Mouse (Mus musculus) heart, embryonic 16.5 days (tissue): ENCODE results near the gene Tmc1. TPM values are rescaled to one million over a fixed set of nuclear protein-coding genes. Genes with fewer than 3 reads are reported as not detected.

Experiments used
- ATAC-seq: fragments of 200-750 bp; cut with Nextera tagmentation; replicated peaks from 2 replicates; pipeline ENCODE4 v1.8.0; 2017; ENCODE audit warnings: moderate number of reproducible peaks; ENCODE audit not compliant: insufficient read depth, low FRiP score; ENCODE audit errors: extremely low read depth
- H3K27ac ChIP-seq: fragments of 300-500 bp; sonication (generic); 2 replicates; pipeline ENCODE4 v1.5.1; 2014; ENCODE audit warnings: mild to moderate bottlenecking, low read length, control low read depth, moderate library complexity
- H3K27me3 ChIP-seq: fragments of 300-500 bp; sonication (generic); 2 replicates; pipeline ENCODE4 v1.6.1; 2014; ENCODE audit warnings: low read length, mixed read lengths; ENCODE audit not compliant: control insufficient read depth, insufficient read depth
- H3K36me3 ChIP-seq: fragments of 300-500 bp; sonication (generic); 2 replicates; pipeline ENCODE4 v1.6.1; 2014; ENCODE audit not compliant: control insufficient read depth, insufficient read depth
- H3K4me1 ChIP-seq: fragments of 300-500 bp; sonication (generic); 2 replicates; pipeline ENCODE4 v1.6.1; 2014; ENCODE audit warnings: low read length, mixed read lengths; ENCODE audit not compliant: control insufficient read depth, insufficient read depth
- H3K4me2 ChIP-seq: fragments of 300-500 bp; sonication (generic); 2 replicates; pipeline ENCODE4 v1.6.1; 2014; ENCODE audit warnings: low read depth, mild to moderate bottlenecking, control low read depth, low read length
- H3K4me3 ChIP-seq: fragments of 300-500 bp; sonication (generic); 2 replicates; pipeline ENCODE4 v1.5.1; 2014; ENCODE audit warnings: mild to moderate bottlenecking, control low read depth, low read length
- H3K9ac ChIP-seq: fragments of 300-500 bp; sonication (generic); 2 replicates; pipeline ENCODE4 v1.6.1; 2014; ENCODE audit warnings: low read length, control low read depth
- H3K9me3 ChIP-seq: fragments of 300-500 bp; sonication (generic); replicated peaks from 2 replicates; pipeline ENCODE4 v1.6.1; 2016; ENCODE audit warnings: low read length; ENCODE audit not compliant: control insufficient read depth
- WGBS: fragments of 180-500 bp; shearing (Covaris S2); extraction: QIAGEN DNeasy Blood & Tissue Kit; methylation state at CpG from one replicate; pipeline ENCODE4 v1.1.7; 2014; 5-methylcytosine and 5-hydroxymethylcytosine counted together
- polyA plus RNA-seq: library from polyadenylated mRNA; unstranded; fragments of >200 nt; fragmentation: Nextera tagmentation; extraction: Ambion mirVana; gene quantifications from 2 replicates; pipeline ENCODE4 v1.2.1, GENCODE M21; 2015

Tmc1 gene
- polyA plus RNA-seq, 1 experiment from 2014 or later: not detected

DNA sequence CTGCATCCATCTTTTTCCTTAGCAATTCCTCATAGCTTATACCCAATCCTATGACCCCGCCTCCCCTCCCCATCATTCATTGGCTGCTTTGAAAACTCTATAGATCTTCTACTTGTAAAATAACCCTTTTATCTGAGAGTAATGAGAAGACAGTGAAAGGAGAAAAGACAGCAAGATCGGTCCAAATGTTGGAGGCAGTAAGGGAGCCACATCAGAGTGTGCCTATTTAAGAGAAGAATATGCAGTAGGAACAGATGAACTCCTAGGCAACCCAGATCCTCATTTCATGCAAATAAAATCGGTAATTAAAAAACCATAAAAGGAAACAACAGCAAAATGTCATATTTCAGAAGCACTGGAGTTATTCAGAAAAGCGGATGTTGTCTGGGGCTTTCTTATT, 35.8 kb downstream of the Tmc1 start:
- H3K4me3 ChIP-seq: no peak overlapping the region
- no peak for ATAC-seq
- no peaks in the 10 kb centered on the region for H3K9me3 ChIP-seq
- H3K4me2 ChIP-seq: no peak overlapping the region
- 82% methylated on average over 4 of the region's 4 CpGs for WGBS
- no peak overlapping the region for H3K9ac ChIP-seq
- H3K4me1 ChIP-seq: no peaks in the 10 kb centered on the region
- no peak overlapping the region for H3K27ac ChIP-seq
- no peaks in the 10 kb centered on the region for H3K36me3 ChIP-seq
- H3K27me3 ChIP-seq: no peaks in the 10 kb centered on the region

DNA sequence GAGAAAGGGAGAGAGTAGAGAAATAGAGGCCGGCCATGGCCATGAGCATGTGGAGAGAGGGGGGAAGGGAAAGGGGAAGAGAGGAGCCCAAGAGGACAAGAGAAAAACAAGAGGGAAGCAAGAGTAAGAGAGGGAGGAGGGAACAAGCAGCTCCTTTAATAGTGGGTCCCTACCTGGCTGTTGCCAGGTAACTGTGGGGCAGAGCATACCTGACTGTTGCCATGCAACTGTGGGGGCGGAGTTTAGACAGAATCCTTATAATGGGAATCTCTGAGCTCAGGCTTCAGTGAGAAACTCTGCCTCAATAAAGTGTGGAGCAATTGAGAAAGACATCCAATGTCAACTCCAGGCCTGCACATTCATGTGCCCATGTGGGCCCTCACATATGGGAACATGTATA, 38.9 kb downstream of the Tmc1 start:
- H3K27ac ChIP-seq: no peak overlapping the region
- H3K9ac ChIP-seq: no peak overlapping the region
- H3K4me3 ChIP-seq: no peak overlapping the region
- no peaks in the 10 kb centered on the region for H3K27me3 ChIP-seq
- ATAC-seq: no peak
- no peak overlapping the region for H3K4me2 ChIP-seq
- 73% methylated on average over 2 of the region's 2 CpGs for WGBS
- no peaks in the 10 kb centered on the region for H3K36me3 ChIP-seq
- H3K9me3 ChIP-seq: no peaks in the 10 kb centered on the region
- no peaks in the 10 kb centered on the region for H3K4me1 ChIP-seq

DNA sequence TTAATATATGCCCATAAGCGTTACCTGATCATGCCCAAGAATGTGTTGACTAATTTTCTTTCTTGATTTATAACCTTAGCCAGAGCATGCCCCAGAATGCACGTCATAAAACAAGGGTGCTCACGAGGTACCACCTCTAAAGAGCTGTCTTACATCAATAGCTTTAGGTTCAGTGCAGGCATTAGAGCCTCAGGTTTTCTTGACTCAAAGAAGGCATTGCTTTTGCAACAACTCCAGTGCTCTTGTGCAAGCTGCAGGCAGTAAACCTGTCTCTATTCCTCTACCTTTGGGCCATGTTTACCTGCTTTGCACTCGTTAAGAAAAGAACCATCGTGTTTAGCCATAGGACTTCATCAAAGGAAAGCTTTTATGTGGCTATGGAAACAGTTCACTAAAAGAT, 43.6 kb downstream of the Tmc1 start:
- WGBS: 78% methylated on average over 5 of the region's 5 CpGs
- Histone ChIP-seq H3K27me3 (no peaks in the 10 kb centered on the region), H3K36me3 (no peaks in the 10 kb centered on the region), H3K9me3 (no peaks in the 10 kb centered on the region), H3K4me1 (no peaks in the 10 kb centered on the region), H3K9ac (no peak overlapping the region), H3K27ac (no peak overlapping the region), H3K4me2 (no peak overlapping the region), H3K4me3 (no peak overlapping the region)
- ATAC-seq: no peak

DNA sequence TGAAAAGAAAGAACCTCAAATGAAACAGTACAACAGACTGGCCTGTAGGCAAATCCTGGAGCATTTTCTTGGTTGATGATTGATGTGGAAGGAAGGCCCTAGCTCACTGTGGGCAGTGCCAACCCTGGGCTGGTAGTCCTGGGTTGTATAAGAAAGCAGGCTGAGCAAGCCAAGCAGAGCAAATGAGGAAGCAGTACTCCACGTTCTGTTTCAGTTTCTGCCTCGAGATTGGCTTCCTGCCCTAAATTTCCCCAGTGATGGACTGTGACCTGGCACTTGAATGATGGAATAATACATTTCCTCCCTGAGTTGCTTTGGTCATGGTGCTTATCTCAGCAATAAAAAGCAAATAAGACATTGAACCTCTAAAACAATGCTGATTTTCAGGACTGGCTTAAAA, 72.8 kb downstream of the Tmc1 start:
- no peaks in the 10 kb centered on the region for H3K9me3 ChIP-seq
- H3K4me1 ChIP-seq: no peaks in the 10 kb centered on the region
- H3K27ac ChIP-seq: no peak overlapping the region
- no peaks in the 10 kb centered on the region for H3K27me3 ChIP-seq
- ATAC-seq: no peak
- no peak overlapping the region for H3K9ac ChIP-seq
- H3K4me3 ChIP-seq: no peak overlapping the region
- no peak overlapping the region for H3K4me2 ChIP-seq
- no peaks in the 10 kb centered on the region for H3K36me3 ChIP-seq
- WGBS: 56% methylated on average over 2 of the region's 2 CpGs

DNA sequence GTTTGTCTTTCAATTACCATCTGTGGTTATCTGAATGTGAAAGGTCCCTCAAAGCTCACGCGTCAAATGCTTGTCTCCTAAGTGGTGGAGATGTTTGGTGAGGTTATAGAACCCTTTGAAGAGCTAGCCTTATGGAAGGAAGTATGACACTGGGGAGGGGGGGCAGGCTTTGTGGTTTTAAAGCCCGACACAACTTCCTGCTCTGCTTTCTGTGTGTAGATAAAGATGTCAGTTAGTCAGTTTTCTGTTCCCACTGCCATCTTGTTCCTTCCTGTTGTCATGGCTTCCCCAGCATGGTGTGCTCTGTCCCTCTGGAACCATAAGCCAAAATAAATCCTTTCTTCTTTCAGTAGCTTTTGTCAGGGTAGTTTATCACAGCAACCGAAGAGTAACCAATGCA, 78.1 kb downstream of the Tmc1 start:
- Histone ChIP-seq H3K4me2 (no peak overlapping the region), H3K27me3 (no peaks in the 10 kb centered on the region), H3K36me3 (no peaks in the 10 kb centered on the region), H3K4me3 (no peak overlapping the region), H3K27ac (no peak overlapping the region), H3K9ac (no peak overlapping the region), H3K4me1 (no peaks in the 10 kb centered on the region), H3K9me3 (no peaks in the 10 kb centered on the region)
- 49% methylated on average over 4 of the region's 4 CpGs for WGBS
- no peak for ATAC-seq

DNA sequence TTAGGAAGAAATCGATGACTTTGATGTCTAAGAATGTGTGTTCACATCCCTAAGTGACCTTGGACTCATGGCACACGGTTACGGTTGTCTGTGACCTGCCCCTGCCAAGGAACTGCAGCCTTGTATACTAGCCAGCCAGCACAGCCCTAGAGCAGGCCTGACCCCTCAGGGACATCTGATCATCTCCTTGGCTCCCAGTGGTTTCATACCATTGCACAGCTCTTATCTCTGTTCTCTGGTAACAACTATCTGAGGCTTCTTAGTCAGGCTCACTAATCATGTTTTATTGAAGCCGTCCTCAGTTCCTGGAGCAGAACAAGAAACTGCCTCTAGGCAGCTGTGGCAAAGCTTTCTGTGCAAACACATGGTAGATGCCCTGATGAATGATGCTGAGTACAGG, 92.2 kb downstream of the Tmc1 start:
- Histone ChIP-seq H3K27me3 (no peaks in the 10 kb centered on the region), H3K36me3 (no peaks in the 10 kb centered on the region), H3K9ac (no peak overlapping the region), H3K27ac (no peak overlapping the region), H3K4me1 (no peaks in the 10 kb centered on the region), H3K4me3 (no peak overlapping the region), H3K9me3 (no peaks in the 10 kb centered on the region), H3K4me2 (no peak overlapping the region)
- no peak for ATAC-seq
- WGBS: 70% methylated on average over 4 of the region's 4 CpGs

DNA sequence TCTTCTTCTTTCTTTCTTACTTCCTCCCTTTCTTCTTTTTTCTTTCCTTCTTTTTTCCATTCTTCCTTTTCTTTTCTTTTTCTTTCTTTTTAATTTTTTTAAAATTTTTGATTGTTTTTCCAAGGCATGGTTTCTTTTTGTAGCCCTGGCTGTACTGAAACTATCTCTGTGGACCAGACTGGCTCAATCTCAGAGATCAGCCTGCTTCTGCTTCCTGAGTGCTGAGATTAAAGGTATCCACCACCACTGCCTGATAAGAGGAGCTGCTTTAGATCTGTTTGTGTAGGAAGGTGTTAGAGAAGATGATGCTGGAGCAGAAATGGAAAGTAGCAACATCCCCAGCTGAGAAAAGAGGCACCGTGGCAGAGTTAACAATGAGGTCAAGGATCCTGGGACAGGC, 93.7 kb downstream of the Tmc1 start:
- no peak overlapping the region for H3K9ac ChIP-seq
- ATAC-seq: no peak
- no peaks in the 10 kb centered on the region for H3K4me1 ChIP-seq
- H3K27ac ChIP-seq: no peak overlapping the region
- H3K9me3 ChIP-seq: no peaks in the 10 kb centered on the region
- H3K27me3 ChIP-seq: no peaks in the 10 kb centered on the region
- WGBS: 71% methylated on average over 1 of the region's 1 CpGs
- H3K4me2 ChIP-seq: no peak overlapping the region
- no peaks in the 10 kb centered on the region for H3K36me3 ChIP-seq
- no peak overlapping the region for H3K4me3 ChIP-seq

DNA sequence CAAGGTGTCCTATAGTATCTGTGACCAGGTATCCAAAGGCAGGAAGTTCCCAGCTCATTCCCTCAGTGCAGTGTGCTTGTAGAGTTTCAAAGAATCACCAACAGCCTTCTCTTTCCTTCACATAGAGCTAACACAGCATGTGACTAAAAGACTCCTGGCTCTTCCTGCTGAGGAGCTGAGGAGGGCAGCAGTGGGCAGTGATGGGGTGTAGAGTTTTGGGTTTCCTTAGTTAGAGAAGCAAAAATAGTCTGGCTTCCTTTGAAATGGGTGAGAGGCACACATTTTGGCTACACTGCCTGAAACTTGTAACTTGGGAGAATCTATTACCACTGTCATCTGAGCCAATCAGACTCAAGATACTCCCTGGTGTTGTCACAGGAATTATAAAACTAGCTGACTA, 96.2 kb downstream of the Tmc1 start:
- Histone ChIP-seq H3K27ac (no peak overlapping the region), H3K9ac (no peak overlapping the region), H3K36me3 (no peaks in the 10 kb centered on the region), H3K27me3 (no peaks in the 10 kb centered on the region), H3K4me3 (no peak overlapping the region), H3K4me2 (no peak overlapping the region), H3K9me3 (no peaks in the 10 kb centered on the region), H3K4me1 (no peaks in the 10 kb centered on the region)
- ATAC-seq: no peak

DNA sequence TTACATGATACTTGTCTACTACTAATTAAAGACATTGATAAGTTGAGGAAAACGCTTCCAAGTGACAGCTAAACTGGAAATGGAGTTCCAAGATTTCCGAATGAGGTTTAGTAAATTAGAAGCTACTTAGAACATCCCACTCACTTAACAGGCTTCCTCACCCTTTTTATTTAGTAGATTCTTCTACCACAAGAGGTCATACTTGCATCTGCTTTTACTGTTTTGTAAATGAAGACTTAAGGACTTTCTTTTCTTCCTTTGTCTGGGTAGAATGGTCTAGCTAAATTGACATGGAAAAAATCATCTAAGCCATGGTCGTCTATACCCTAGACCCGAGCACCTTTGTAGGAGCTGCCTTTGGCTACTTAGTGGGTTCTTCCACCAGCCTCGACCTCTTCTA, 105.1 kb downstream of the Tmc1 start:
- H3K27me3 ChIP-seq: no peaks in the 10 kb centered on the region
- H3K4me3 ChIP-seq: no peak overlapping the region
- H3K9me3 ChIP-seq: no peaks in the 10 kb centered on the region
- H3K4me2 ChIP-seq: no peak overlapping the region
- H3K4me1 ChIP-seq: no peaks in the 10 kb centered on the region
- 57% methylated on average over 5 of the region's 5 CpGs for WGBS
- H3K36me3 ChIP-seq: no peaks in the 10 kb centered on the region
- no peak for ATAC-seq
- H3K27ac ChIP-seq: no peak overlapping the region
- H3K9ac ChIP-seq: no peak overlapping the region

DNA sequence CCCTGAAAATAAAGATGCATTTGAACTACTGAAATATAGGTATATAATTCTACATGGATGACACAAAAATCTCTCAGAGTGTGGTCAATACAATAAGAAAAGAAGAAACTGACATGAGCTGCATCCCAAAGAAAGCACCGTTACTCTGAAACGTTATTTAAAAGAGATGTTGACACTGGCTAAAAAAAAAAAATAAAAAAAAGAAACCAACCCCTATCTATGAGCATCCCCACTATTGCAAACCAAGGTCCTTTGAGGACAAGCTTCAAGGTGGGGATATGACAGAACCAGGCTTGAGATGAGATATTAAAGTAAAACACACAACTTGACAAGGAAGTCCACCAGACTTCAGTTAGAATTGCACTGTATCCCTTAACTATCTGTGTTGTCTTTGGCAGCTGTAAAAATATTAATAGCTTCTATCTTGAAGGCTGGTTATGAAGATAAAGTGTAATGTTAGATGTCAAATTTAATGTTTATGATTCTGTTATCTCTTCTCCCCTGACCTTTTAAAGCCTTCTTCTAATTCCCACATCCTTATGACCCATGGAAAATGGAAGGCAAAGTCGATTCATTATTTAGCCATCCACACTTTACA, 106.4 kb downstream of the Tmc1 start:
- no peak for ATAC-seq
- no peak overlapping the region for H3K9ac ChIP-seq
- 57% methylated on average over 3 of the region's 3 CpGs for WGBS

More for the DNA sequence above, 106.4 kb downstream of the Tmc1 start:
- Histone ChIP-seq H3K36me3 (no peaks in the 10 kb centered on the region), H3K4me3 (no peak overlapping the region), H3K27me3 (no peaks in the 10 kb centered on the region), H3K9me3 (no peaks in the 10 kb centered on the region), H3K4me2 (no peak overlapping the region), H3K4me1 (no peaks in the 10 kb centered on the region), H3K27ac (no peak overlapping the region)
